Mouse (Mus musculus): Measurements from ENCODE around the gene Pign. TPM values are rescaled to one million over a fixed set of nuclear protein-coding genes. Genes with fewer than 3 reads are reported as not detected.

Pign gene
- 10 to 100 TPM; 13.8 to 14.8 TPM for total RNA-seq (2021)

DNA sequence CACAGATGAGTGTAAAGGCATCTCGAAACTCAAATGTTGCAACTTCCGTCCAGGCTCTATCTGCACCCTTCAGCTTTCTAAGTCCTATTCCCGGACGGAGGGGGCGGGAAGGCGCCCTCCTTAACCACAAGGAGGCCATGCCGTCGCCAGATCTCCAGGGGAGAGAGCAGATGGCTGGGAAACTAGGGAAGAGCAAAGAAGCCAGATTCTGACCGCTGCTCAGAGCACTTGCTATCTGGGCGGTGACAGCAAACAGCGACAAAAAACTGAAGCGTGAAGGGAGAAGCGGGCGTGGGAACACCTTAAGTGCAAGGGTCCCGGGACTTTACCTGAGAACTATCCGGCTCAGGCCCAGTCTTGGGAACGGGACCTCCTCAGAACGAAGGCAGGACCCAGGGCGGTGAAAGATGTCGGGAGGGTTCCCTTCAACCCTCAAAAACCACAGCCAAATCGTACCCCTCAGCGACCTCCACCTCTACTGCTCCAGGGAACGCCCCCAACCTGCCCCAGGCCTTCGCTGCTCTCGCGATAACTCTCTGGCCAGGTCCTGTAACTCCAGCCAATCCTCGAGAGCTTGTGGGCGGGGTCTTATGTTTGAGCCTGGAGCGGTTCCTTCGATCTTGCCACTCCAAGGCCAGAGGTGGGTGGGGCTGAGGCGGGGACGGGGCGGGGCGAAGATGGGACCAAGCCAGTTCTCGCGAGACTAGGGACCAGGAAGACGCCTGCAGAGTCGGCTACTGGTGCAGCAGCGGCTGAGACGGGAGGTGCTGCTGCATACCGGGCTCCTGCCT lies at the start of gene Pign, which contains the start of gene Relch:
Gene Pign, minus strand, starts transcription at position 507 of the 791 bp plus-strand sequence.
Gene Relch, plus strand, starts transcription at position 691 of the 791 bp plus-strand sequence.
- peak; percentile 96 for DNase-seq (ENCODE audit: low spot score)
- intact Hi-C loops (cut with DNase I), result loop anchor here (5.0 to 10.0 kb wide), 2 partner anchors 331 to 374 kb away; partner anchors contain the start of gene Zcchc2

DNA sequence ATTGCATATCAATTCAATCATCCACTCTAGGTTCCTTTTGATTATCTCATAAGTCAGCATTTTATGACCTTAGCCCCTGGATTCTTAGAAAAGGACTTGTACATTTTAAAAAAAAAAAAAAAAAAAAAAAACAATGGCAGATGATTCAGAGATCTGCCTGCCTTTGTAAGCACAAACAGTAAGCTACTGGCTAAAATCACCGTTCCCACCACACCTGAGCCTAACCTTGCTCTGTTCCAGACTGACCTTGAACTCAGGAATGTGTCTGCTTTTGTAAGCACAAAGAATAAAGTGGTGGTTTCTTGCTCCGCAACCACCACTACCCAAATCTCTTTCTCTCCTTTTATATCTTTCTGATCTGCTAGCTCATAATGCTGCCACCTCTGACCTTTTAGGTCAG lies 49.3 kb upstream of the Pign start:
- intact Hi-C loops (cut with DNase I), result no loop called here
- no peak for DNase-seq (ENCODE audit: low spot score)

GRCm38 (mm10) chr1:105711227-105711626 lies 47.8 kb upstream of the Pign start:
- no peak for DNase-seq (ENCODE audit: low spot score)
- intact Hi-C loops (cut with DNase I), result loop anchor here (2.0 kb wide), 1 partner anchor 50 kb away; no protein-coding TSS in a partner anchor

DNA sequence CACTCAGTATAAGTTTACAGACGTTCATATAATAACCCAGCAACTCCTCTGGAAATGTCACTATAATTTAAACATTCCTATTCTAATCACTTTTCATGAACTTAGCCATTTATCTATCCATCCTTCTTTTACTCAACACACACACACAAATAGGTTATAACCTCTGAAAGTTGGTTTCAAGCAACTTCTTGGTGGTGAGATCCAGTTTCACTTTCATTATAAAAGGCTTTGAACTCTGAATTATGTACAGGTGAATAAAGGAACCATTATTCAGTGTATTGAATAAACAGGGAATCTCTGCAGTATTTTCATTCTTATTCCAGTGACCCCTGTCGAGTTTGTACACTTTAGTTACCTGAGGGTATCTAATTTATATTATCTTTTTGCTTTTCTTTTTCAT lies 45.9 kb upstream of the Pign start:
- DNase-seq (ENCODE audit: low spot score), result no peak
- intact Hi-C loops (cut with DNase I), result no loop called here

GRCm38 (mm10) chr1:105700984-105701530 lies 37.6 kb upstream of the Pign start:
- intact Hi-C loops (cut with DNase I), result no loop called here
- DNase-seq (ENCODE audit: low spot score), result no peak

- DNase-seq (ENCODE audit: low spot score), result no peak
These were observed 32.1 kb upstream of the Pign start for GRCm38 (mm10) chr1:105695581-105695980.

GRCm38 (mm10) chr1:105685501-105685900 lies 22.0 kb upstream of the Pign start:
- no peak for DNase-seq (ENCODE audit: low spot score)
- intact Hi-C loops (cut with DNase I), result no loop called here

More at GRCm38 (mm10) chr1:105695581-105695980, 32.1 kb upstream of the Pign start:
- intact Hi-C loops (cut with DNase I), result no loop called here

- intact Hi-C loops (cut with DNase I), result loop anchor here (1.0 kb wide), 1 partner anchor 20 kb away; no protein-coding TSS in a partner anchor
- DNase-seq (ENCODE audit: low spot score), result no peak
These were observed 17.1 kb upstream of the Pign start for GRCm38 (mm10) chr1:105680587-105680986.

- no peak for DNase-seq (ENCODE audit: low spot score)
- intact Hi-C loops (cut with DNase I), result no loop called here
These were observed 11.3 kb upstream of the Pign start for GRCm38 (mm10) chr1:105674763-105675162.

DNA sequence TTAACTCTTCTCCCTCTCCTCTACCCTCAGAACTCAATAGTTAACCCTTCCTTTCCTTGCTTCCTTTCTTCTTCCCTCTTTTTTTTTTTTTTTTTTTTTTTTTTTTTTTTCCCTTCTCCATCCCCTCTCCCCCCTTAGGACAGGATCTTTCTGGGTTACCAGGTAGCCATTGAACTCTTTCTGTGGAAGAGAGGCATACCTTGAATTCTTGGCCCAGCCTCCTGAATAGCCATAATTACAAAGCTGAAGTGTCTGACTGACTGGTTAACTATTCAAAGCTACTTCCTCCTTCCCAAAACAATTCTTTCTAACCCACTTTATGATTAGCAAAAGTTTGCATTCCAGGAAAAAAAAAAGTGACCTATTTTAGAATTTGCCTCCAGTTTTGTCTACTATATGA lies 6.2 kb upstream of the Pign start:
- intact Hi-C loops (cut with DNase I), result loop anchor here (10.0 kb wide), 1 partner anchor 325 kb away; the partner anchor contains the start of gene Zcchc2
- DNase-seq (ENCODE audit: low spot score), result no peak

- DNase-seq (ENCODE audit: low spot score), result no peak
- intact Hi-C loops (cut with DNase I), result loop anchor here (5.0 to 10.0 kb wide), 2 partner anchors 331 to 373 kb away; partner anchors contain the start of gene Zcchc2
These were observed 710 bp upstream of the Pign start for GRCm38 (mm10) chr1:105663962-105664812.

DNA sequence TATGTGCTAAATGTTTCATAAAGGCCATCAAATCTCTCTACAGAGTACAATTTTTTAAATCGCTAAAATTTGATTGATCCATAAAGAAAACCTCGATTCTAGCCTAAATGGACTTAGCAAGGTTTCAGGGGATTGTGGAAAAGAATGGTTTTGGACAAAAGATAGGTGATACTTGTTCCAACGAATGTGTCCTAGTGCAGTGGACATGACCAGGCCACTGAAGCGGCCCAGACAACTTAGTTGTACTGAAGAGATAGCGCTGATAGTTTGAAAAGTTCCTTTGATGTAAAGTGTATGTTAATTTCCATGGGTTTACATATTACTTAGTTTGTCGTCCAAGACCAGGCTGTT lies 682 bp downstream of the Pign start:
- no peak for DNase-seq (ENCODE audit: low spot score)
- intact Hi-C loops (cut with DNase I), result loop anchor here (5.0 to 10.0 kb wide), 2 partner anchors 332 to 375 kb away; partner anchors contain the start of gene Zcchc2

- intact Hi-C loops (cut with DNase I), result loop anchor here (1.0 to 10.0 kb wide), 4 partner anchors 20 to 377 kb away; partner anchors contain the start of gene Zcchc2
- no peak for DNase-seq (ENCODE audit: low spot score)
These were observed 3.5 kb downstream of the Pign start for GRCm38 (mm10) chr1:105660015-105660414.

GRCm38 (mm10) chr1:105653981-105654380 lies 9.5 kb downstream of the Pign start:
- intact Hi-C loops (cut with DNase I), result no loop called here

GRCm38 (mm10) chr1:105650650-105651049 lies 12.8 kb downstream of the Pign start:
- DNase-seq (ENCODE audit: low spot score), result no peak
- intact Hi-C loops (cut with DNase I), result no loop called here

More at GRCm38 (mm10) chr1:105653981-105654380, 9.5 kb downstream of the Pign start:
- DNase-seq (ENCODE audit: low spot score), result no peak

GRCm38 (mm10) chr1:105644093-105644492 lies 19.4 kb downstream of the Pign start:
- intact Hi-C loops (cut with DNase I), result no loop called here
- DNase-seq (ENCODE audit: low spot score), result no peak

GRCm38 (mm10) chr1:105630481-105630880 lies 33.0 kb downstream of the Pign start:
- intact Hi-C loops (cut with DNase I), result loop anchor here (1.0 to 2.0 kb wide), 2 partner anchors 538 to 644 kb away; no protein-coding TSS in a partner anchor
- DNase-seq (ENCODE audit: low spot score), result no peak

GRCm38 (mm10) chr1:105589673-105590072 lies 73.8 kb downstream of the Pign start:
- no peak for DNase-seq (ENCODE audit: low spot score)

GRCm38 (mm10) chr1:105588697-105589096 lies 74.8 kb downstream of the Pign start:
- intact Hi-C loops (cut with DNase I), result no loop called here
- no peak for DNase-seq (ENCODE audit: low spot score)

More at GRCm38 (mm10) chr1:105589673-105590072, 73.8 kb downstream of the Pign start:
- intact Hi-C loops (cut with DNase I), result no loop called here

DNA sequence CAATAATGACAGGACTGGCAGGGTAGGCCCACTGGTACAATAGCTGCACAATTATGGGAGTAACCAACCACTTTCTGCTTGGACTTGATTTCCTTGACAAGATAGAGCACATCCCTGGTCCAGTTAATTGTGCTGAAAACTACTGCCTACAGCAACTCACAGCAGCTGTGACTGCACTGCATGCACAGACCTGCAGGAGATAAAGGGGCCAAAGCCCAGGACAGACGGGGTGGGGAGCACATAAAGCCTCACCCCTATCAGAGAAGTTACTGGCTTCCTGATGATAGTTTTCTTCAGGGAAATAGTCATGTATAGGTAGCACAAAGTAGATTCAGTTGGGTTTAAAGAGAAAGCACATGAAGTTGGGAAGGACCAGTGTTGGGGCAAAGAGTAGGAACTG lies 80.7 kb downstream of the Pign start:
- DNase-seq (ENCODE audit: low spot score), result no peak
- intact Hi-C loops (cut with DNase I), result no loop called here

Measured in heart, postnatal 25 days (tissue).